Mouse (Mus musculus) naive thymus-derived CD4-positive, alpha-beta T cell, adult 2 months (primary cell): ENCODE measurements at regions not wholly inside any gene's neighbourhood (a gene's known extent, or its start where the extent isn't known, plus 50 kb on each side); places are given as distances from the start of the nearest gene placed in this dataset.

Source experiments
- DNase-seq: peaks from one replicate; pipeline ENCODE4 v3.0.0-alpha.2; 2011; ENCODE audit warnings: low read depth

DNA sequence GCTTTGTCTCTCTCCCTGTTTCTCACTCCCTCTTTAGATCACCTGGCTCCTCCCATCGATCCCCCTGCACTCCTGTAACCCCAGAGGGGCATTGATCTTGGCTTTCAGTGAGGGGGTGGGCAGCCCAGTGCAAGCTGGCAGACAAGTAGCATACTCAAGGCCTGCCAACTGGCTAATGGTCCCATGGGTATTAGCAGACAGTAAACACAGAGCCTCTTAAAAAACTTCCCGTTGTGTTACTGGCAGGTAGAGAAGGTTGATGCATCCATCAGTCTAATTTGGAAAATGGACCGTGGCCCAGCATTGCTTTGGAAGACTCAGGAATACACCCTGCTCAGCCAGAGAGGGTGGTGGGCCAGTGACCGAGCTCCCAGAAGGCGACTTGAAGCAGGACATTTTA is 145.0 kb downstream of the 9530068E07Rik start:
- no peak for DNase-seq

DNA sequence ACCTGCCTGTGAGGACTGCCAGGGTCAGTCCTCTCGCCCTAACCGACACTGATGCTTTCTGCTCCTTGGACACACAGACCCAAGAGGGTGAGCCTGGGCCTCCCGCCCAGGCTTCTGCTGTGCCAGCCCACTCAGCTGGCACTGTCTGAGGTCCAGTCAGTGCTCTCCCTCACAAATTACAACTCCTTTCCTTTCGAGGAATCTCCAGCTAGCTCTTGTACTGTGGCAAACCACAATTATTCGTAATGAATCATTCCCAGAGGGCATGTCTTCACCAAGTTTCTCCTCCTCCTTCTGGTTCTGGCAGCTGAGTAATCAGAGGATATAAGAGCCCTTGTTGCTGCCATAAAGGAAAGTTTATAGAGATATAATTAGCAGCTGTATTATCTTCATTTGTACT is 155.2 kb downstream of the 9530068E07Rik start:
- no peak for DNase-seq

GRCm38 (mm10) chr11:52552860-52553259 is 156.6 kb downstream of the 9530068E07Rik start:
- no peak for DNase-seq

GRCm38 (mm10) chr11:52557836-52558235 is 161.6 kb downstream of the 9530068E07Rik start:
- no peak for DNase-seq

- no peak for DNase-seq
These were observed 162.6 kb downstream of the 9530068E07Rik start for GRCm38 (mm10) chr11:52558782-52559181.

DNA sequence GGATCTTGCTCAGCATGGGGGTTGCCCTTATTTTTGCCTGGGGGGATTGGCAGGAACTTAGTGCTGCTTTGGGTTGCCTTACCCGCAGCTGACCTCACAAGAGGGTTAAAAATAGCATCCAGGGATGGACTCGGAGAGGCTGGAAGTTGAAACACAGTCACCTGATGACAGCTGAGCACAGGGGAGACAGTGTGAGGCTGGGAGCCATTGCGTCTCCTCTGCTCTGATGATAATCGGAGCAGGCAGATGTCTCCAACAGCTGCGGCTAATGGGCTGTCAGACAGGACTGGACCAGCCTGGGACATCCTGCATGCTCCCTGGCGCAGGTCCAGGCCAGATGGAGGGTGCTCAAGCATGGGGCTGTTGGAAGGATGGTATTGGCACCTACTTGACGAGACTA is 165.1 kb downstream of the 9530068E07Rik start:
- no peak for DNase-seq

DNA sequence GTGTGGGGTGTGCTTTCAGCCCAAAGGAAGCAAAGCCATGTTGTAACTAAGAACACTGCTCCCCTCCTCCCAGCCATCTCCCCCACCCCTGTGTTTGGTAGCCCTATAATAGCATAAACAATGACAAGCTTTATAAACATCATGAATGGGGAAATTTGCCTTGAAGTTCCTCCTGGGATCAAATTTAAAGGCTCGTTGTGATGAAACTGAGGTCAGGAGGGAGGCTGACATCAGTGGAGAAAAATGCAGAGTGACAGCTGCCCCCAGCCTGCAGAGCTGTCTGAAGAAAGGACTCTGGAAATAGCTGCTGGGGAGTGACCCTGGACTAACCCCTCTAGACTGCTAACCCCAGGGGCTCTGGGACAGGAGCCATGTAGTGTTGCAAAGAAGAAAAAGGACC is 169.2 kb downstream of the 9530068E07Rik start:
- DNase-seq: no peak

- DNase-seq: no peak
These were observed 169.8 kb downstream of the 9530068E07Rik start for GRCm38 (mm10) chr11:52566026-52566425.

GRCm38 (mm10) chr11:52567945-52568687 is 171.9 kb downstream of the 9530068E07Rik start:
- DNase-seq: no peak

- no peak for DNase-seq
These were observed 172.6 kb downstream of the 9530068E07Rik start for GRCm38 (mm10) chr11:52568794-52569193.

GRCm38 (mm10) chr11:52569759-52570158 is 173.5 kb downstream of the 9530068E07Rik start:
- no peak for DNase-seq

DNA sequence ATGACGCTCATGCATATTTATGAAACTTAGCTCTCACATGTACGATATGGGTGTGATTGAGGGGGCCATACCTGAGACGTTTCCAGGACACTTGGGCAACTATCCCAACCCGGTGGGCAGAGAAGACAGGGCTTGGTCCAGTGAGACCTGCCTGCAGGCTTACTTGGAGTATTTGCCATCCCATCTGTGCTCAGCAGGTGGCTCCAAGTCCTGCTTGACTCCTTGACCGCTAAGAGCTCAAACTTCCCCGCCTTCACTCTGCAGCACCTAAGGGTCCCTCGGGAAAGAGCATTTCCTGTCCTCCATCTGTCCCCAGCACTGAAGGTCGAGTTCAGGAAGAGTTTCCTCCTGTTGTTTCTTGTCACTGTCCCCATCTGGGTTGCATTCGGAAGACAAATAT is 182.2 kb downstream of the 9530068E07Rik start:
- DNase-seq: no peak

DNA sequence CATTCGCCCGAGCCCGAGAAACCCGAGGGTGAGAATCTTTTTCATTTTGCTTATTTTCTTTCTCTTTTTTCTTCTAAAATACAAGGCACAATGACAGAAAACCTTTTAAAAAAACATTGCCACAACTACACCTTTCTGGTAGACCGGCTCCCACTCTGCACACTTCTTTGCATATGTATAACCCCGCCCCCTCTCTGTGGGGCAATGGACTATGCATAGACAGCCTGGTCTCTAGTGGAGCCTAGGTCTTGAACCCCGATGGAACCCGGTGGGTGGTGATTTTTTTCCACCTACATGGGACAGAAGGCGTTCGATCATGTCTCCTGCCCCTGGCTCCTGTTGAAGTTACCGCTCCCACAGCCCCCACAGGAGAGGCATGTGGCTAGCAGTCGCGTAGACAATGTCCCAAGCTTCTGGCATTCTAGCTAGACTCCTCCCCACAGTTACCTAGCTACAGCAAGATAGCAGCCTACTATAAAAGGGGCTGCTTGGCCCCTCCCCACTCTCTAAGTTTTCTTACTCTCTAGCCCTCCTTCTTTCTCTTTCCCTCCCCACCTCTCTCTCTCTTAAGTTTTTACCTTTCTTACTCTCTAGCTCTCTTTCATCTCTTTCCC is 183.6 kb downstream of the 9530068E07Rik start:
- no peak for DNase-seq

- DNase-seq: no peak
These were observed 172.7 kb upstream of the Fstl4 start for GRCm38 (mm10) chr11:52591596-52592180.

GRCm38 (mm10) chr11:52594092-52594491 is 170.3 kb upstream of the Fstl4 start:
- no peak for DNase-seq

DNA sequence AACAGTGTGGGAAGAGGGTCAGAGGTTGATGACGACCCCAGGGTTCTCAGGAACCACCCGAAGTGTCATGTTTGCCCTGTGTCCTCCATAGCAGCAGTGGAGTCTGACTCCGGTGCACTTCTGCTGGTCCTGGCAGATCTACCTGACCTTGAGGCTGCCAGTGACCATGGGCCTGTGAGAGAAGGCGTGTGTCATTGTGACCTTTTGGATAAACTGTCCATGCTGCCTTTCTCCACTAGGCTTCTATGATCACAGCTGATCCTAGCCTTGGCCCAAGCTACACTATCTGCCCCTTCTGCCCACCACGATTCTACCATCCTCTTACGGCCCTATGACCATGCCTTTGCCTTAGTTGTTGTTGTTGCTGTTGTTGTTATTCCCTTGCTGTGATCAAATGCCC is 163.2 kb upstream of the Fstl4 start:
- DNase-seq: no peak

DNA sequence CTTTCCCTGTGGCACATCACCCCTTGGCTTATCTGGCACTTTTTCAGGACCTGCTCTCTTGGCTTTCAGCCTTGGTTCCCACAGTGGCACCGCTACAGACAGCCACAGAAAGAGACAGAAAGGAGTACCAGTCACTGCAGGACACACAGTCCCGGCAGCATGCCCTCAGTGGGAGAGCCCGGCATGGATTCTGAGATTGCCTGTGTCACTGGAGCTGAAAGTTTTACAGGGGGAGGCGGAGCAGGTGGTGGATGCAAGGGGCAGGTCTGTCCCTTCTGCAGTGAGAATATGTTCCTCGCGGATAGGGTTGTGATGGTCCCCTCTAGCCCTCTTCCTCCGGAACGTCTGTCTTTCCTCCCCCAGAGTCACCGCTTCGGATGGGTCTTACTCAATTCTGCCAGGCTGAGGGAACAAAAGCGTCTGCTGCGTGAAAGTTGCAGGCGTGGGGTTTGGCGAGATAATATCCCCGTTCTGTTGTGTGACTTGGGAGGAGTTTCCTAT is 162.3 kb upstream of the Fstl4 start:
- no peak for DNase-seq

- DNase-seq: no peak
These were observed 161.6 kb upstream of the Fstl4 start for GRCm38 (mm10) chr11:52602796-52603195.

DNA sequence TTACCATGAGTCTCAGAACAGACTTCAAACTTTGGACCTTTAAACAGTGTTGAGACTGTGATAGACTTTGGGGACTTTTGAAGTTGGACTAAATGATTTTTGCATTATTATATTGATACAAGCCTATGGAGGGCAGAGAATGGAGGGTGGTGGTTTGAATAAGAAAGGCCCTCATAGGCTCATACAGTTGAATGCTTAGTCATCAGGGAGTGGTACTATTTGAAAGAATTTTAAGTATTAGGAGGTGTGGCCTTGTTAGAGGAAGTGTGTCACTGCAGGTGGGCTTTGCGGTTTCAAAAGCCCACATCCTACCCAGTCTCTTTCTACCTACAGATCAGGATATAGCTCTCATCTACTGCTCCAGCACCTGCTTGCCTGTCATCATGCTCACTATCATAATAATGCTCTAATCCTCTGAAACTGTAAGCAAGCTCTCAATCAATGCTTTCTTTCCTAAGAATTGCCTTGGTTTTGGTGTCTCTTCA is 153.7 kb upstream of the Fstl4 start:
- no peak for DNase-seq

DNA sequence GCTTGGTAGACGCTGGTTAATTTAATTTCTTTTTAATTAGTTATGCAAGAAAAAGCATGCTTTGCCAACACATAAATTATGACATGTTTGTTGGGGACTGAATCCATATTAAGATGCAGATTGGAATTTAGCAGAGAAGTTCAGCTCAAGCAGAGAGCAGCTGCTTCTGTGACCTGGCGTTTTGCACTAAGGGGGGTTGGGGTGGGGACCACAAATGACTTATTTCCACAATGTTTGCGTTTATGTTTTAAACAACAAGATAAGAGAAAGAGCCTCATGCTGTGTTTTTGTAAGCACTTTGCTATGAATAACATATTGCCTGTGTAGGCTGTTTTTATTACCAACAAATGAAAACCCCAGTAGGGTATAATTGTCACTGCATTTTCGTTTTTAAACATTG is 148.8 kb upstream of the Fstl4 start:
- no peak for DNase-seq

GRCm38 (mm10) chr11:52618646-52619045 is 145.8 kb upstream of the Fstl4 start:
- no peak for DNase-seq

- no peak for DNase-seq
These were observed 141.6 kb upstream of the Fstl4 start for GRCm38 (mm10) chr11:52622861-52623260.

DNA sequence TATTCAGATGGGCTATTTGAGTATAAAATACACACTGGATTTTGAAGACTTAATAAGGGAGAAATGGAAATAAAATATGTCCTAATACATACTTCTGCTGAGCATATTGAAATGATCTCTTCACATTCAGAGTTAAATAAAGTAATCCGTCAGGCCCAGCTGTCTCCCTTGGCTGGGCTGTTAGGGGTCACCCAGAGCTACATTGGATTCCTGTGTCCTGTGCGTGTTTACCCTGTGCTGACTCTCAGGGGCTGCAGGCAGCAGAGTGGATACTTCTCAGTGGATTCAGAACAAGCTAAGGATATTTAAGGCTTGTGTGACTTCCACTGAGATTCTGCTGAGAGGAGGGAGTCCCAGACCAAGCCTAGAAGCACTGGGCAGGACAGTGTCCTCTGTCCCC is 135.6 kb upstream of the Fstl4 start:
- no peak for DNase-seq
